Mouse (Mus musculus) frontal cortex, adult (tissue): Measurements from ENCODE around the gene Il1rapl1.
"Not testable (repeated sequence)": the region's sequence is repeated elsewhere in the genome, so short reads cannot be mapped to it uniquely, and the experiment has no call there.

Experiments used
- ATAC-seq: cut with Nextera tagmentation; 2 replicates; pipeline ENCODE4 v1.9.2; 2017; ENCODE audit warnings: mild to moderate bottlenecking, moderate library complexity, mixed read lengths; ENCODE audit not compliant: low TSS enrichment

Gene Il1rapl1

DNA sequence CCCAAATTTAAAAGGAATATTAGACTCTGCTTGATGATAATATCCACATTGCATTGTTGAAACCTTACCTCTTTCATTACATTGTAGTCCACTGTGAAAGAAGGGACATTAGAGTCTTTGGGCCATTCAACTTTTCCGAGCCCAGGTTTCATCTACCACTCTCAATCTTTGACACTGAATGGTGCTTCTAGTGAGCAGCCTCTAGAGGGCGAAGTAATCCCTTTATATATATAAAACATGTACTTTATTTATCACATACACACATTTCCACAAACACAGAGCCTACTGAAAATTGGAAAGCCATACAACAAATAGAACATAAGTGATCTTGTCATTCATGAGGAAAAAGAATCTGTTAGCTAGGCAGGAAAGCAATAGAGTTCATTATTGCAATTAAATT is 459.8 kb downstream of the Il1rapl1 start:
- ATAC-seq = 0 out of 2 replicates have a peak, but pooled peaks have one; percentile 31

DNA sequence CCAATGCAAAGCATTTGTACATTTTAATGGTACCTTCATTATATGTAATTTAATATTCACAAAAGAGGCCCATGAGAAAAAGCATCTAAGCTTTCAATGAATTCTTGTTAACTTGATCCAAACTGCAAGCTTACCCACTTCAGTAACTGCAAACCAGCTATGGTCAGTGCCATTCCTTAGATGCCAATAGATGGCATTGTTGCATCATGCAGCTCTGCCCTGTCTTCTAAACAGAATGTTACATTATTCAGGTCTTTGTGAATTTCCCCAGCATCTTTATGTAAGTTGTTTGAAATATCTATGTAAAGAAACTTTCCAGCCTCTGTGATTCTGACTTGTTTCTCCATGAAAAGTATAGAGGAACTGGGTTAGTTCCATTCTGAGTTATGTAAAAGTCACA is 514.5 kb downstream of the Il1rapl1 start:
- ATAC-seq = peak; percentile 77

DNA sequence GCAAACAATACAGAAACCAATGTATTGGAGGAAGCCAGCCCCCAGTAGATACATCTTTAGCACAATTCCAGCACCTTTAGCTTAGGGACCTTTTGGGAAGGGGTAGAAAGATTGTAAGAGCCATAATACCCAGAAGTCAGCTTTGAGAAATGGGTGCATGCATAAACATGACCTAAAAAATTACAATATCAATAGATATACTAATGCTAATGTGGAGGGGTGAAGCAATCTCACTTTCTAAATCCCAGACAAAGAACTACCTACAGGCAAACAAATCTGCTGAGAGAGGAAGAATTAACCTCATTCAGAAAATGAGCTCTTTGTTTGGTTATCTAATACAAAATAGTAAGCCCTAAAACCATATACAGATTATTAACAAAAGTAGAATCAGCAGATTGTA is 607.4 kb downstream of the Il1rapl1 start:
- ATAC-seq = no peak

DNA sequence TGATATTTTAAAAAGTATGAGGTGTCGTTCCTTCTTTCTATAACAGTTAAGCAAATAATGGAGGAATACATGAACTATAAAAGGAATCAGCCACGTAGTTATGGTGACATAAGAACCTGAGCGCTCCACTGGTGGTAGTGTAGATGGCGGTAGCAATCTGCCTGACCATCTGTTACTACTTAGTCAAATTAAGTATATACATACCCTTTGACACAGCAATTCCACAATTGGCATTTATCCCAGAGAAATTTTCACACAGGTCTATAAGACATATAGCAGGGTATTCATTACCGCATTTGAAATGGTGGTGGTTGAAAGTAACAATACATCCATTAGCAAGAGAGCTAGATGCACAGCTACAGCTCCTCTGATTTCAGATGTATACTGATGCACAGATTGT is 612.8 kb downstream of the Il1rapl1 start:
- no peak for ATAC-seq

DNA sequence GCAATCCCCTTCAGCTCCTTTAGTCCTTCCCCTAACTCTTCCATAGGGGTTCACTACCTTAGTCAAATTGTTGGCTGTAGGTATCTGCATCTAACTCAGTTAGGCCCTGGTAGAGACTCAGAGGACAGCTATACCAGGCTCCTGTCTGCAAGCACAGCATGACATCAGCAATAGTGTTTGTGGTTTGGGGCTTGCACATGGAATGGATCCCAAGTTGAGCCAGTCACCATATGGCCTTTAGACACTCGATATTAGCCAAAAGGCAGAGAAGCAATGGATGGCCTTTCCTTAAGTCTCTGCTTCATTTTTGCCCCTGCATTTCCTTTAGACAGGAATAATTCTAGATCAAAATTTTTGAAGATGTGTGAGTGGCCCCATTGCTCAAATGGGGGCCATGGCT is 632.0 kb downstream of the Il1rapl1 start:
- ATAC-seq = no peak

DNA sequence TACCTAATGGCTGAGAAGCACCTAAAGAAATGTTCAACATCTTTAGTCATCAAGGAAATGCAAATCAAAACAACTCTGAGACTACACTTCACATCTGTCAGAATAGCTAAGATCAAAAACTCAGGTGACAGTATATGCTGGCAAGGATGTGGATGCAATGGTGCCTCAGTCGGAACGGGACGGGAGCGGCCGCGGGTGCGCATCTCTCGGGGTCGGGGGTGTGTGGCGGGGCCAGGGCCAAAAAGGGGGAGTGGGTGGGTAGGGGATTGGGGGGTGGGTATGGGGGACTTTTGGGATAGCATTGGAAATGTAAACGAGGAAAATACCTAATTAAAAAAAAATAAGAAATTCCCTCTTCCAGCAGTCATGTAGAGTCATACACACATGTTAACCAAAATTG is 877.3 kb downstream of the Il1rapl1 start:
- ATAC-seq = not testable (repeated sequence)

DNA sequence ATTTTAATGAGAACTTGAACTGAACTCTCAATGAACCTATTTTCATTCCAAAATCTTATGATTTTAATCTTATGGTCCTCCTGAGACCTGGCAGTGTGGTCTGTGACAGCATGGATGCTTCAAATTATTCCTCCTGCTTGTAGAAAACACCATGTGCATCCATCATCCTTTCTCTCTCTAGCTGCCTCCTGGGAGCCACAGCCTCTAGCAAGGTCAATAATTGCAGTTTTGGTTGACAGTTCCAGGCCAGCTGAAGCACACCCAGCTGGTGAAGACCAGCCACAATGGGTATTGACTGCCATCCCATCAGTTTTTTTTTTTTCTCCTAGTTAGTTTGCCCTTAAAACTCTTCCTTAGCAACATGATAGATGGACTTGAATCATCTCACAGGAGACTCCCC is 890.2 kb downstream of the Il1rapl1 start:
- ATAC-seq = no peak

DNA sequence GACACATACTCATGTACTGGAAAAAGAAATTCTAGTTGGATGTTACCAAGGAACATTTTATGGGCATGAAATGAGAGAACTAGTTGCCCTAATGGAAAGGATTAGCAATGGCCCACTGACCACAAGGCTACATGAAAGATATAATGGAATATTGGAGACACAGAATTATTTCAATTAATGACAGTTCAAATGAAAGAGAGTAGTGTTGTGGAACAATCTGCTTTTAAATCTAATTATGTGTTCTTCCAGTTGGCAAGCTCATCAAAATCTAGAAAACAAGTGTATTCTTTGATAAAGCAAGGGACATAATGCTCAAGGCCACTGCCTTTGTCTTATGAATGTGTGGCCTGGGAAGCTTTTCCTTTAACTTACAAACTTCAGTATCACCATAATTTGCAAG is 1113.1 kb downstream of the Il1rapl1 start:
- ATAC-seq = no peak

DNA sequence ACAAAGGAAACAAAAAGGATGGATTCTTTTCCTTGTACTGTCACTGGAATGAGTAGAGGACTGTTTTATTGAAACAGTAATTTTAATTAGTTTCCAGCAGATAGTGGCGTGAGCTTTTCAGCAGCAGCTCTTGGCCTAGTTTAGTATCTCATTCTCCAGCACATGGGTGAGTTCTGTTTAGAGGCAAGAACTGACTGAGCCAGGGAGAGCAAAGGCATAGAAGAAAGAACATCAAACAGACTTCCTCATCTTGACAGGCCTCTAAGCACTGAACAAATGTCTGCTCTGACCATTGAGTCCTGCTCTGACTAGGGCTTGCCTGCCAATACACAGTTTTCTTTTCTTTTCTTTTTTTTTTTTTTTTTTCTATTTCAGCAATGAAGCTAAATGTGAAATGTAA is 1160.3 kb downstream of the Il1rapl1 start:
- peak; percentile 59; the same call in 1 of the 2 replicates for ATAC-seq

DNA sequence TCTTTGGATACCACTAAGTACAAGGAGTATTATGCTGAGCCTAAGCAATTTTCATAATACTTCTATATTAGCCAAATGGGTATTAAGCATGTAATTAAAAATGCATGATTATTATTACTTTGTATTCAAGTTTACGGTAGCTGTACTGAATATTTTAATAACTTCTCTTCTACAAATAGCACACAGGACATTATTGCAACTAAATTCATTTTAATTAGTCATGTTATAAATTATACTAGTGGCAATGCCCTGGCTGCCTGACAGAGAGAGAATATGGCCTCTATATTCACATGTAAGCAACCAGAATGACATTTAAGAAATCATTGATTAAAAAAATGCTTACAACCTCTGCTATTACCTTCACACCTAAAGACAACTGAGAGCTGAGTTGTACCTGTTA is 1160.8 kb downstream of the Il1rapl1 start:
- no peak for ATAC-seq

DNA sequence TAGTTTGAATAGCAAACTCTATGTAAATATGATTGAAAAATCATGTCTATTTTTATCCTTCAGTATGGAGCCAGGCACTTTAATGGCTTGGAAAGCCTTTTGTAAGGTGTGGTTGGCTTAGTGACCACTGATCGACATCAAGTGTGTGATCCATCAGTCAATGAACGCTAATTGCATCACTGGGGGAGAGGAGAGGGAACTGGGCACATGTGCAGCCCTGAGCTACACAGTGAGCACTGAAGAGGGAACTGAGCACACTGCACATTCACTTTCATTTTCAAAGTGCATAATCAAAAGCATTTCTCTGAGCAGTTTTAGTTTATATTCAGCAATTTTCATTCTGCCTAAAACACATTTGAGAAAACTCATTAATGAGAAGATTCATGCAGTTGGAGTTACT is 1164.5 kb downstream of the Il1rapl1 start:
- ATAC-seq = 0 out of 2 replicates have a peak, but pooled peaks have one; percentile 38

DNA sequence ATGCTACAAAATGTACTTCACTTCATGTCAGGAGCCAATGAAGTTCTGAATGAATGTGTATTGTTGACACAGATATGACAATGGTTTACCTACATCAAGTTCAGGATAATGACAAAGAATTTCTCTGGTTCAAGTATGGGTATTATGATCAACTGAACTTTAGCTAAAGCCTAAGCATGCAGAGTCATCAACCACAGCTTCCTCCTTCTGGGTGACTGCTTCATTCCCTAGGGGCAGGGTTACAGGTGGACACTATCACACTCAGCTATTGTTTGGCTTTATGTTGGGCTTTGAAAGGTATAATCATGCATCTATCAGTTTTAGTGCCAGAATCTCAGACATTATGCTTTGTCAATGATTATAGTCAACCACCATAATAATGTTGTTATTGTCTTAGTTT is 1166.3 kb downstream of the Il1rapl1 start:
- no peak for ATAC-seq

DNA sequence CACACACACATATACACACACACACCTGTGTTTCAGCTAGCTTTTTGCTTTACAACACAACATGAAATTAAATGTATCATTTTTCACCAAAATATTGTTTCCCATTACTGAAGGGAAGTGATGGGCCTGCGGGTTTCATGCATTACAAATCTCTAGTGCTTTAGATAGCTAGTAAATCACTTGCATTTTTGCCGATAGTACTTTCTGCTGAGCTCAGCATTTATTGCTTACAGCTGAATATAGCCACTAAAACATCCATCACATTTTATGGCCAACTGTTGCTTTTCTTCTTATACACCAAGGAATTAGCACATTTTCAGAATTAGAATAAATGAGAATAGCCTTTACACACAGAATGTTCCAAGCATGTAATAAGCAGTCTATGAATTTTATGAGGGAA is 1260.6 kb downstream of the Il1rapl1 start:
- ATAC-seq = no peak

DNA sequence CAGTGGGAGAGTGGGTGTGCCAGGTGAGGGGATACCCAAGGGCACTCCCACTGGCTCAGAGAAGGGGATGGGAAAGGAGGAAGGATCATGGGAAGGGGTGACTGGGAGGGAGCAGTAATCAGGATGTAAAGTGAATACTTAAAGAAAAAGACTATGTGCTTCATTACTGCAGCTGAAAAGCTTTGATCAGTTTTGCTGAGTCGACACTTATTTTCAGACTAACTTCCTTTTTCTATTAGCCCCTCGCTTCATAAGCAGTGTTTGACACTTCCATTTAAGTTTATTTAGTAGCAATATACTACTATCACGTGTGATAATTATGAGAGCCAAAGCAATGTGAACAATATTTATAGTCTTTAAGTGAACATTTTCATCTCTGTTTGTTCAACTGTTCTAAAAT is 1307.2 kb downstream of the Il1rapl1 start:
- no peak for ATAC-seq

DNA sequence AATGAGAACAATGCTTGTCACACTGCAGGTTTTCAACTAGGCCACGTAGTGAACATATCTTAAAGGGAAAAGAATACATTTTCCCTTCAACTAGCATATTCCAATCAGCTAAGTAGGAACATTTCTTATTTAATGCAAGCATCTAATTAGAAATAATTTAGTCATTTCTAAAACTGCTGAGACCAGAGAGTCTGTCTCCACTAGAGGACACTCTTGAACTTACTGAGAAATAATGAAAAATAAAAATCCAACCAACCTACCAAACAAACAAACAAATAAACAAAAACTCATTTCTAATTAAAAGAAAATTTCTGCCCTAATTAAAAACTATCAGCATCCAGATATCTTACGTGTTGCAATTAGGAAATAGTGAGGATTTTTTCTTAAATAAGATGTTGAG is 1312.7 kb downstream of the Il1rapl1 start:
- no peak for ATAC-seq

DNA sequence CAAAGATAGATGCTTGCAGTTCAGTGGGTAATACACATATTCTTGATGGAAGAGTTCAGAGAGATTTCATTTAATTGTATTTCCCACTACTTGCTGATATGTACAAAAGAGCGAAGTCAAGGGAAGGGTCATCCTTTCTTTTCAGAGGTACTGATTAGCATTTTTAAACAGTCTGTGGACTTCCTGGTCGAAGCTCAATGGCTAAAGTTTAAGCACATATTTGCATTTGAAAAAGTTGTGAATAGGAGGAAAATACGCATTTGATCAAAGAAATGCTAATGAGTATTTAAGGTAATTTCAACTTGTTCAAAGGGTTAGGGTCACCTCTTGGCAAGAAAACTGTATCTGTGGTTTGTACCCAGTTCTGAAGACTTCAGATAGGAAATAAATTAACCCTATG is 1386.6 kb downstream of the Il1rapl1 start:
- no peak for ATAC-seq
